Mouse (Mus musculus) left cerebral cortex, adult 18-20 months (tissue): ENCODE measurements around the gene Zfp592. TPM values are rescaled to one million over a fixed set of nuclear protein-coding genes. Genes with fewer than 3 reads are reported as not detected.

Experiments
- DNase-seq, 2 experiments: peaks; one replicate each; pipeline ENCODE4 v3.0.0; 2021 to 2022; ENCODE audit warnings: low spot score in 2 of 2, mixed read lengths in 1 of 2
- total RNA-seq, 2 experiments: library from RNA; stranded (reverse); gene quantifications; 2 replicates each; pipeline ENCODE4 v1.2.3; 2021

Zfp592 gene
- total RNA-seq, 2 experiments from 2014 or later, result 19.3 to 20.0 TPM

DNA sequence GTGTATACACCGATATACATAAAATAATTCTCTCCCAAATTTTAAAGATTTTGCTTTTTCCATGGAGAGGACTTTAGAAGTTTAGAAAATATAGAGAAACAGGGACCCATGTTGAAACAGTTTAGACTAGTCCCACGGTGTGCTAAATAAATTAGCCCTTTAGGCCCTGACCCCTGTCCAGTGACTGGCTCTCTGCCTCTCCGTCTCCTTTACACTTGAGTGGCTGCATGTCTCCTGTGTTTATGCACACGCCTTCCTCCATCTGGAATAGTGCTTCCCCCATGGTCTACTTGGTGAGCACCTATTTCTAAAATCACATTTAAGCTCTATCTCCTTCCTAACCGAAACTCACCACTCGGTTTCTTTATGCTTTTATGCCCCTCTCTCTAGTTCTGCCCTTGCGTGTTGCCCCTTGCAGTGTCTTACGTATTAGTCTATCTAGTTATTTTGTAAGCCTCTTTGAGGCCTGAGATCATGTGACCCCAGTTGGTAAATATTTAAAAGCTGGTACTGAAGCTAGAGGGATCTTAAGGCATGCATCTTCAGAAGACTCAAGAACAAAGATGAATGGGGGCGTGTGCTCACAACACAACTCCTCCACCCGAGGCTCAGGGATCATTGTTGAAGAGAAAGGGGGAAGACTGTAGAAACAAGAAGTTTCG is 62.4 kb downstream of the Zfp592 start:
- DNase-seq, result no peak

- no peak for DNase-seq
These were observed 64.0 kb downstream of the Zfp592 start, which contains the start of gene Alpk3 for GRCm38 (mm10) chr7:81057471-81057870. Alpk3 (plus strand) TSS chr7:81057600.

DNA sequence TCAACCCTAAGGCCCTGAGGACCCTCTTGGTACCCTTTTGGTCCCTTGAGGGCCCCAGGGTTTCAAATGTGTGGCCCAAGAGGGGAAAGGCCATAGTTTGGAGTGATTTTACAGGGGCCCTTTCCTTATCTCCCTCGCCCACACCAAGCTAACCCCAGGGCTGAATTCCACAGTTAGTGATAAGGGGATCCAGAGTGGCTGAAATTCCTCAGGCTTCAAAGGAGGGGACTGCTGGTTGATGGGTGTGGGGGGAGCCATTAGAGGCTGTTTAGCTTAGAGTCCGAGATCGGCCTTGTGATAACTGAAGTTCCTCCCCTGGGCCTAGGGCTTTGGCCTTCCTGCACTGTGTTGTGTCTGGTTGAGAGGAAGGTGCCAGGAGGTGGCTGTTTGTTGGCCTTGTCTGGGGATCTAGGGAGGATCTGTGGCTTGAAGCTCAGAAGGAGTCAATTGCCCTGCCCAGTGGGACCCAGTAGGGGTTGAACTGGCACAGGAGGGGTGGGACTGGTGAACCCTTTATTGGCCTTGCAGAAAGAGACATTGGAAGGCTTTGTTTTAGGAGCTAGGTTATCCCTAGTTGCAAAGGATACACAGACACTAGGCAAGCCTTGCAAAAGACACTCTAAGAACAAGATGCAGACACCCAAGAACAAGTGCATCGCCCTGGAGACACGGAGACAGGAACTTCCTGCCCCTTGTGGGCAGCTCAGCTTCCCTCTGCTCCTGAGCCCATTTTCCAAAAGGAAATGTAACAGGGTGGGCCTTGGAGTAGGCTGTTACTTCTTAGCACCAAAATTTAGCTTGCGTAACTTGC is 64.6 kb downstream of the Zfp592 start:
- DNase-seq, result no peak

GRCm38 (mm10) chr7:81058712-81059154 is 65.3 kb downstream of the Zfp592 start:
- no peak for DNase-seq

DNA sequence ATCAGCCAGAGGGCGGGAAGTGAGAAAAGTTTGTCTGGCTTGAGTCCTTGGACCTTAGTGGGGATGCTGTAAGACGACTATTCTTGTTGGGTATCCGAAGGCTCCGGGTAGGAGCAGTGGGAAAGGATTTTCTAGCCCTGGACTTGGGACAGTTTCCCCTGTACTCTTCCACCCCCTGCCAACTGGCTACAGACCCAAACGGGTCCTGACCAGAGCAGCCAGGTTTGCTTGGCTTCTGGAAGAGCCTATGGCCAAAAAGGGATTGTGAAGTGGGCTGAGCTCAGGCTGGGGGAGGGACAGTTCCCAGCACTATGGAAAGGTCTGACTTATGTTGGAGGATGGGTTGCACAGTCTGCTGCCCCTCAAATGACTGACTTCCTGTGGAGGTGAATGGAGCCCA is 65.9 kb downstream of the Zfp592 start:
- no peak for DNase-seq

- DNase-seq, result no peak
These were observed 67.4 kb downstream of the Zfp592 start for GRCm38 (mm10) chr7:81060908-81061307.

DNA sequence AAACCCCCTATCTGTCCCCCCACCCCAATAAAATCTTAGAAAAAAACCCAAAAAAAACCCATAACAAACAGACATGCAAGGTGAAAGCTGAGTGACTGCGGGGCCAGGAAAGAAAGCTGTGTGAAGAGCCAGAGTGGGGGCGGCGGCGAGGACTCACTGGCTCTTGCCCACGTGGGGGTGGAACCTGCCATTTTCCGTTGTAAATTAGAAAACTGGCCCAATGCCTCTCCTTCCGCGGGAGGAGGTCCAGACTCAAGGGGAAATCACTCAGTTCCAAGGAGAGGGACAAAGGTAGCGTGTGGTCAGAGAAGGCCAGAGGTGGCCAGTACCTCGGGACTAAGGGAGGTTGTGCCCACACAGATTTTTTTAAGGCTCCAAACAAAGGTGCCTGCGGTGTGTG is 68.5 kb downstream of the Zfp592 start:
- DNase-seq, result peak; percentile 33 to 43

GRCm38 (mm10) chr7:81063332-81063731 is 69.9 kb downstream of the Zfp592 start:
- no peak for DNase-seq

- DNase-seq, result no peak
These were observed 73.2 kb downstream of the Zfp592 start for GRCm38 (mm10) chr7:81066714-81067113.

- peak; percentile 51 to 66 for DNase-seq
These were observed 79.0 kb downstream of the Zfp592 start for GRCm38 (mm10) chr7:81072463-81072862.

GRCm38 (mm10) chr7:81073273-81073672 is 79.8 kb downstream of the Zfp592 start:
- DNase-seq, result no peak

DNA sequence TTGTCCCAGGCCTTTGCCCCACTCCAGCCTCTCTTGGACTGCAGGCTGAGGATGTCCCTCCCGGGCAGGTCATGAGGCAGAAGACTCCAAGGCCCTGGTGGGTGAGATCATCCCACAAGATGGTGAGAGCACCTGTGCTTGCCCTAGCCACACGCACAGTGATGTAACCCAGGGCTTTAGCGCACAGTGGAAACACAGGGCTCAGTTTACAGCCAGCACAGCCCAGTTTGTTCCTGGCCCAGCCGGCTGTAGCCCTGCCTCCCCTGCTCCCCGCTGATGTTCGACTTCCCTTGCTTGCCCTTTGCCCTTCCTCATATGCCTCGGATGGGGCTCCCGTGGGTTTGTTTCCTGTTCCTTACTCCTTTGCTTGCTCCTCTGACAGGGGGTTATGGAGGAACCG is 81.1 kb downstream of the Zfp592 start:
- no peak for DNase-seq

GRCm38 (mm10) chr7:81075299-81075698 is 81.8 kb downstream of the Zfp592 start:
- DNase-seq, result no peak

- no peak for DNase-seq
These were observed 82.3 kb downstream of the Zfp592 start for GRCm38 (mm10) chr7:81075732-81076131.

DNA sequence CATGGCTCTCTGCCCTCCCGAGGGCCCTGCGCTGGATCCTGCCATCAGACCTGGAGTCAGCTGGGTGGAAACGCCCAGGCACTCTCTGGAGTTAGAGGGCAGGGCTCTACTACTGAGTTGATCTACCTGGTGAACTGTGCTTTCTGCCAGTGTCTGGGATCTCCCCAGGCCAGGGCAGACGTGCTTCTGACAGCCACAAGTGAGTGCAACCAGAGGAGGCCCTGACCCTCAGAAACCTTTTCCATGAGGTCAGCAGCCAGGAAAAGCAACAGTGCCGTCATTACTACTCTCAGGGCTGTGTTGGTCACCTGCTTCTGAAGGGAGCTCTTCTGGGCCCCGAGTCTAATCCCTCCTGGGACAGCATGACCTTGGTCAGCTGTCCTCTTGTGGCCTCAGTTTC is 83.5 kb downstream of the Zfp592 start:
- DNase-seq, result no peak

DNA sequence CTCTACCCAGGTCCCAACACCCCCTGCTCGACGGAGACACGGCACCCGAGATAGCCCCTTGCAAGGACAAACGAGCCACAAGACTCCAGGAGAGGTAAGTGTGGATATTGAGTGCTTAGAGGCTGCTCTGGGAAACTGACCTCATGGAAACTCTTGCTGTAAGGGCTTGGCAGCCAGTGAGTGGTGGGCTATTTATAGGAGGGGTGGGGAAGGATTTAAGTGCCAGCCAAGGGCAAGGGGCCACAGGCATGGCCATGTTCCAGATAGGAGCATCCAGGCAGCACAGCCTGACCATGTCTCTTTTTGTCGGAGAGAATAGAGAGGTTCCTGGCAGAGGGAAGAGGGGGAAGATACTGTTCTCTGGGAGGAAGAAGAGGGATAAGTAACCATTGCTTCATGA is 85.3 kb downstream of the Zfp592 start:
- no peak for DNase-seq

DNA sequence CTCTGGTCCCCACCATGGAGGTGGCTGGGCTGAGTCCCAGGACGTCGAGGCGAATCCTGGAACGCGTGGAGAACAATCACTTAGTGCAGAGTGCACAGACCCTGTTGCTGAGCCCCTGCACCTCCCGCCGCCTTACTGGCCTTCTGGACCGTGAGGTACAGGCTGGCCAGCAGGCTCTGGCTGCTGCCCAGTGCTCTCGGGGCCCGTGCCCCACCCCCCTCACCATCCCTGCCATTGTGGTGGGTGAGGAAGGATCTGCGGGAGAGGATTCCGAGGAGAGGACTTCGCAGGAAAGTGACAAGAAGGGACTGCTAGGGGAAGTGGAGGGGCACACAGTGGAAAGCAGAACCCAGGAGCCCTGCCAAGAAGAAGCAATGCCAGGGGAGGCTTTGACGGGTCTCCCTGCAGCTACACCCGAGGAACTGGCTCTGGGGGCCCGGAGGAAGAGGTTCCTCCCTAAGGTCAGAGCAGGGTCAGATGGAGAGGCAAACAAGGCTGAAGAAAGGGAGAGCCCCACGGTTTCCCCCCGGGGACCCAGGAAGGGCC is 100.0 kb downstream of the Zfp592 start:
- DNase-seq, result no peak

DNA sequence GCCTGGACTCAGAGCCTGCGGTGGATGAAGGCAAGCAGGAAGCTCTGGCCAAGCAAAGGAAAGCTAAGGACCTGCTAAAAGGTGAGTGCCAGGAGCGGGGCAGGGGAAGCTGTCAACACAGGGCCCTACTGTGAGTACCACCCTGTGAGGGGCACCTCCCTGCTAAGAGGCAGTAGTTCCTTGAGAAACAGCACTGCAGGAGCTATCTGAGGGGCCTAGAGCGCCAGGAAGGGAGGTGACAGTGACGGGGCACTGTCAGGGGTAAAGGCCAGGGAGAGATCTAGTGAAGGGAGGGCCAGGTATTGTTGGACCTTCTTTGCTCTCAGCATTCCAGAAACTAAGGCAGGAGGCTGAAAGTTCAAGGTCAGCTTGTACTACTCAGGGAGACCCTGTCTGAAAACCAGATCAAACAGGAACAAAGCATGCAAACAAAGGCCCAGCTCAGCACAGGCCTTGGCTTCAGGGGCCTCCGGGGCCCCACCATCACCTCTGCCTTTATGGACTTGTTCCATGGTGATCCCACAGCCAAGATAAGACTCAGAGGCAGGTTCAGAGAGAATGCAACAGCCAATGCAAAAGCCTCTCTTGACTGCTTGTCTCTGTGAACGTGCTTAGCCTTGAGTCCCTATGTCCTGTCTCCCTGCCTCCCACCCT is 100.8 kb downstream of the Zfp592 start:
- DNase-seq, result no peak
